Mouse (Mus musculus) brown adipose tissue, adult 24 weeks (tissue): ENCODE data around the gene Cntn1. TPM values are rescaled to one million over a fixed set of nuclear protein-coding genes. Genes with fewer than 3 reads are reported as not detected.

Experiments used
- H3K27ac ChIP-seq: fragments of 200-500 bp; replicated peaks from 2 replicates; pipeline ENCODE4 v1.5.1; 2012; ENCODE audit warnings: low read depth, mild to moderate bottlenecking, low read length
- H3K4me1 ChIP-seq: fragments of 200-500 bp; 2 replicates; pipeline ENCODE4 v1.6.1; 2012; ENCODE audit warnings: low read length, mixed read lengths; ENCODE audit not compliant: control insufficient read depth, insufficient read depth, insufficient read length
- H3K4me3 ChIP-seq: fragments of 200-500 bp; 2 replicates; pipeline ENCODE4 v1.5.1; 2012; ENCODE audit warnings: low read depth, mild to moderate bottlenecking, low read length, moderate library complexity; ENCODE audit not compliant: insufficient read depth
- polyA plus RNA-seq: library from polyadenylated mRNA; stranded (reverse); fragments of >200 nt; gene quantifications from 2 replicates; pipeline ENCODE4 v1.2.4, GENCODE M21; 2012; ENCODE audit not compliant: missing spikeins, insufficient read depth, insufficient read length

The Cntn1 gene
- polyA plus RNA-seq, 1 experiment, result not detected

DNA sequence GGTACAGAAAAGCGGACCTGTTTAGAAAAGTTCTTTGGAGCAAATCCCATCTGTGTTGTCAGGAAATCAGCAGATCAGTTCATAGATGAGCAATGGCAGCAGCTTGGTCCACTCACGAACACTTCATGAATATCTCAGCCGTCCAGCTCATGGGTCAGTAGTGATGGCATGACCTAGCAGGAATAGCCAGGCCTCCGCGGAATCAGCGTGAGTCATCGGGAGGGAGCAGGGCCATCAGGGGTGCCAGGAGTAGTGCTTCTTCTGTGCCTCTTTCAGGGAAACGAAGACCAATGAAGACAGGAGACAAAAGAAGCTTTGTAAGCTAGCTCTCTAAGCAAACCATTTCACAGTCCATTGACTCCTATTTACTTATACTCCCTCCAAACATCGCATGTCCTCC, 126.4 kb downstream of the Cntn1 start:
- H3K4me3 ChIP-seq, result no peak overlapping the region
- no peak overlapping the region for H3K27ac ChIP-seq
- no peaks in the 10 kb centered on the region for H3K4me1 ChIP-seq

DNA sequence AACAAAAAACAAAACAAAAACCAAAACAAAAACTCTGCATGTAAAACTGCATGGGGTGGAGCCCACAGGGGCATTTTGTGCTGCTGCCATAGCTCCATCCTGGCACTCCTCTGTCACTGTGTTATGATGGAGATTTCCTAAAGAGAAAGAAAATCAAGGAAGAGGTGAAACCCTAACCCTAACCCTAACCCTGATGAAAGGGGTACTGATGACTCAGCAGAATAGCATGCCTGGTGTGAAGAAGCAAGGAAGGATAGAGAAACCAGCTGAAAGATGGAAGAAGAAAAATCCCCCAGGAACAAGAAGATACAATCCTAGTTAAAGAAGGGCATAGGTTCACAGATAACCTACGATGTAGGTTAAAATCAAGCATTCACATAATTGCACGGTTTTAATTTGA, 134.5 kb downstream of the Cntn1 start:
- H3K27ac ChIP-seq, result no peak overlapping the region
- H3K4me3 ChIP-seq, result no peak overlapping the region

DNA sequence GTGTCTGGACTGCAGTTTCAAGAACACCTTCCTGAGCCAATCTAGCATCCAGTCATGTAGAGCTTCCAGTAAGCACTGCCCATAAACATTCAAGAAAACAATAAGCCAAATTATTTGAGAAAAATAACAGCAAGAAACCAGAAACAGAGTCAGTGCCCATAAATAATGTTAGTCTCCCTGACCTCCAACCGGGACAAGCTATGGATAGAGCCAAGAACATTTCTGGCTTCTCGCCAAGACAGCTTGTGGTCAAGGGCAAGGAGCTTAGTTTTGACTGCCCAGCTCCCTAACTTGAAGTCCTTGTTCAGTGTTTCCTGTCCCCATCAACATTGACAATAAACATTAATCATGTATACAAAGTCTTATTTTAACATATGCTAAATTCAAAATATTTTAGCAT, 139.0 kb downstream of the Cntn1 start:
- H3K4me3 ChIP-seq, result no peak overlapping the region
- no peaks in the 10 kb centered on the region for H3K4me1 ChIP-seq
- H3K27ac ChIP-seq, result no peak overlapping the region

More for the DNA sequence above, 134.5 kb downstream of the Cntn1 start:
- no peaks in the 10 kb centered on the region for H3K4me1 ChIP-seq

DNA sequence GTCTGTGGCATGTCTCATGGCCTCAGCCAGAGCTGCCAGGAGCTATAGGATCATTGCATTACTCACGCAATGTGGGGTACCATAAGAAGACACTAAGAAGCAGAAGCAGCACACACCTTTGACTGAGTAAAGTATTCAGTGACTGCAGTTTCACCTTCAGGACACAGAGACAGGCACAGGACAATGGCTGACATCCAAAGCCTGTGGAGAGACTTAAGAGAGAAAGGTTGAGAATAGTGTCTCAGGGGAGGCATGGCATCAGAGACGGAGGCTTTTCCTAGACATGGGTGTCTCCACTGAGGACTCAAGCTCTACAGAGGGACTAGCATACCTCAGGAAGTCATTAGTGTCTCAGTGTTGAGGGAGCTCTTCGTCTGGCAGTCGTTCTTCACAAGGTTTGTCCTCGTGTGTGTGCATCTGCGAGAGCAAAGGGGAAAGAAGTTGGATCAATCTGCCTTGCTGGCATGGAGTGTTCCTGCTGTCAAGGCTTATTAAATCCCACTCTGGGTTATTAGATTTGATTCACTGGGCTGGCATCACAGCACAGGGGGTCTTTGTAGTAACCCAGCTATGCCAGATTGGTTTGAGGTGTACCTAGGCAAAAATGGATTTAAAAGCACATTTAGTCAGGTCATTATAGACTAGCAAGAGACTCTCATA, 149.5 kb downstream of the Cntn1 start:
- Histone ChIP-seq H3K4me3 (no peak overlapping the region), H3K4me1 (no peaks in the 10 kb centered on the region), H3K27ac (no peak overlapping the region)

DNA sequence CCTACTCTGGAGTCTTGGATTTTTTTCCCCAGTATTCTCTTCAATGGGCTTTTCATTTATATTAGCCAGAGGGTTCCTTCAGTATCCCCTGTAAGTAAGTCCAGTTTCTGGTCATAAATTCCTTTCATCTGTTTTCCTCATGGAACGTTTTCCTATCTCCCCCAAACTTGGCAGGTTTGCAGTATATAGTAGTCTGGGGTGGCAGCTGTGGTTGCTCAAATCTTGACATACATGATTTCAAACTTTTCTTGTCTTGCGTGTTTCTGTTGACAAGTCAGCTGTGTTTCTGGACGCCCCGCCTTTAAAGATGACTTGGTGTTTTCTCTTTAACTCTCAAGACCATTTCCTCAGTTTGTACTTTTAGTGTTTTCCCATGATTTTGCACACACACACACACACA, 155.7 kb downstream of the Cntn1 start:
- H3K27ac ChIP-seq, result no peak overlapping the region
- no peak overlapping the region for H3K4me3 ChIP-seq
- no peaks in the 10 kb centered on the region for H3K4me1 ChIP-seq

DNA sequence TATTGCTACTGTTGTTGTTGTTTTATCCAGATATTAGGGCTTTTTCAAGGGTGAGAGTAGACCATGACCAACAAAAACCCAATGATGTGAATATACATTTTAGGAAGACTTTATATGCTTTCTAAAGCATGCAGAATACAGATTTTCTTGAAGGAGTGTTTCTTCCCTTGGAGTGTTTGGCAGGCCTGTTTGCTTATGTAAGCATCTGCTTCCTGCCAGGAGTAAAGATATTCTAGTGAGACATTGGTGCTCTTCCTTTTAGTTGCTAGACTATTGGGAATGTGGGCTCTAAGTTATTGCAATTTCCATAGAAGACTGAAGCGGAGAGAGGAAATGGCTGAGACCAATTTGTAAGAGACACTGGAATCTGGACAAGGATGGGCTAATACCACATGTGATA, 158.8 kb downstream of the Cntn1 start:
- Histone ChIP-seq H3K27ac (no peak overlapping the region), H3K4me1 (no peaks in the 10 kb centered on the region)

DNA sequence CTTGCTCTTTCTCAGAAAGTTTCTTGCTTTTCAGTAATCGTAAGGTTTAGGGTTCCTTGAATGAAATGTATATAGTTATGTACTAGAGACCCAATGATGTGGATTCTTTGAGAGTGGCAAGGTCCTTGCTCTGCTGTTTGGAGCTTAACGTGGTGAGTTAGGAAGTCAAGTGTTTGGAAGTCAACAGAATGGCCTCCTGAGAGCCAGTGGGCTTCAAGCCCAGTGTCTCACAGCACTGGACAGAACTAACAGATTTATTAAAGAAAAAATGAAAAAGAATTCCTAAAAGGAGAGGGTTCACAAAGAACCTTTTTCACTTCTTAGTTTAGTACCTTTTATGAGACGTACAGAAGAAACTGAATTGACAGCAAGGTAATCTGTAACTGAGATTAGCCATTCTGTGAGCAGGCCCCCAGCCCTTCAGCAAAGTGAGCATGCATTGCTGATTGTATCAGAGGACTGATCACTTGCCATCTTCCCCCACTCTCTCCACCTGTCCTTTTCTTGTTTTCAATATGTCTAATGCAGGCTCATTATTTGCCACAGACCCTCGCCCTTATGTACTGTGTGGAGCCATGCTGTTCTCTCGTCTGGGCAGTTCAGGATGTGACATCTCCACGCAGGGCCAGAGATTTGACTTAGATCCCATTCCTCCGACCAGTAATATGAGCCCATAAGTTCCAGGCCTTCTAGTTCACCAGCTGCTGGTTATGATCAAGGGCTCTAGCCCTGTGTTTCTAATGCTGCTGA, 159.7 kb downstream of the Cntn1 start:
- Histone ChIP-seq H3K4me3 (no peak overlapping the region), H3K27ac (no peak overlapping the region), H3K4me1 (no peaks in the 10 kb centered on the region)

More for the DNA sequence above, 158.8 kb downstream of the Cntn1 start:
- no peak overlapping the region for H3K4me3 ChIP-seq

DNA sequence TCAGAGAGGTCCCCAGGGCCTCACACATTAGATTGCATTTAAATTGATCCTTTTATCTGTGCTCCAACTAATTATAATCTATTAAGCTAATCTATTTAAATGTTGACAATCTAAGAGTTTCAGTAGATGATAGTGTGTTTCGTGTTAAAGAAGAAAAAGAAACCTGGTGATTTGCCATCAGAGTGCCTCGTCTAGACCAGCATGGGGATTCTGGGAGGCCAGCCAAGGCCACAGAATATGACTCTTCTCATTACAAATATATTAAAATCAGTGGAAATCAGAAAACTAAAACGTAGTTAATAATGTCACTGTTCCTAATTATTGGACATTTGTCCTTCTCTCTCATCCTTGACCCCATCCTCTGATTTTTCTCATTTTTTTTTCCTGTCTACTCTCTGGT, 164.9 kb downstream of the Cntn1 start:
- no peak overlapping the region for H3K4me3 ChIP-seq
- H3K27ac ChIP-seq, result no peak overlapping the region
- H3K4me1 ChIP-seq, result no peaks in the 10 kb centered on the region

DNA sequence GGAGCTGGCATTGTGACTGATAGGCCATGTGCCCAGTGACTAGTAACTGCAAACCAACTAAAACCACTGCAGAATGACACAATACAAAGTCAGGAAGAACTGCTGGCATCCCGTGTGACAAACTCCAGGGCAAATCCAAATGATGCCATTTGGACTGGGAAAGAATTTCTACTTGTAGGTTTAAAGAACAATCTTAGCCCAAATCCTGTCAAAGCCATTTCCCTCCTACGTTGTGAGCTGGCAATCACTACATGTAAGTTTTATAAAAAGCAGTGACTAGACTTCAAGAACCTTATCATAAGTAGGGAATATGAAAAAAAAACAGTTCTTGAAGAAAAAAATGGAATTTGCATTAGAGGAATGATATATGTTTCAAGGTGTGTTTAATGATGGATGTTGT, 170.5 kb downstream of the Cntn1 start:
- Histone ChIP-seq H3K4me1 (no peaks in the 10 kb centered on the region), H3K27ac (no peak overlapping the region), H3K4me3 (no peak overlapping the region)

DNA sequence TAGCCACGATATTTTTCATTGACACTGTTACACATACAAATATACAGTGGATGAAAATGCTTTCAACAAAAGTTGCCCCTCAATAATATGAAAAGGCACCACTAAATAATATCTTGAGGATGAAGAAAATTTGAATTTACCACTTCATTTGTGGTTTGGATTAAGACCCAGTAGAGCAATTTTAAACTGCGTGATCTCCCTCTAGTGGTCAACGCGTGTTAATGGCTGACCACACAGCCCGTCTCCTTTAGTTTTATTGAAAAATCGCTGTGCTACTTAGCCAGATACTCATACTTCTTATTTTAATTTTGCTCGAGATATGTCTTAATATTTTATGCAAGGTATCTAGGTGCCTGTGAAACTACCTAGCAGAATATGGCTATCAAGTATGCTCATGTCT, 180.4 kb downstream of the Cntn1 start:
- no peak overlapping the region for H3K27ac ChIP-seq
- no peak overlapping the region for H3K4me3 ChIP-seq
- no peaks in the 10 kb centered on the region for H3K4me1 ChIP-seq

DNA sequence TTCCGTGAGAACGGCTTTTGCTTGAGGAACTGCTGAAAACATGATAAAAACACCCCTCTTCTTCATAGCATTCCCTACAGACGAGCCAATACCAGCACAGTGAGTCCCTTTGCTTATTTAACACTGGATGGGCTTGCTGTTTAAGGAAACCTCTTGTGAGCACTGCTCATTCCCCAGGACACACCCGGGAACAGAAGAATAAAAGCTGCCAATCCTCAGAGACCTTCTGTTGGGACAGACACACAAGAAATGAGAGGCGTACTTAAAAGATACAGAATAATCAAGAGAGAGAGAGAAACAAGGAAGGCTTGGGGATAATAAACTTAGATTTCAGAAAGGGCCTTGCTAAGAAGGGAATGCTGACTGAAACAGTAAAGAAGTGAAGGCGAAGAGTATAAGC, 184.9 kb downstream of the Cntn1 start:
- Histone ChIP-seq H3K4me1 (no peaks in the 10 kb centered on the region), H3K4me3 (no peak overlapping the region), H3K27ac (no peak overlapping the region)

DNA sequence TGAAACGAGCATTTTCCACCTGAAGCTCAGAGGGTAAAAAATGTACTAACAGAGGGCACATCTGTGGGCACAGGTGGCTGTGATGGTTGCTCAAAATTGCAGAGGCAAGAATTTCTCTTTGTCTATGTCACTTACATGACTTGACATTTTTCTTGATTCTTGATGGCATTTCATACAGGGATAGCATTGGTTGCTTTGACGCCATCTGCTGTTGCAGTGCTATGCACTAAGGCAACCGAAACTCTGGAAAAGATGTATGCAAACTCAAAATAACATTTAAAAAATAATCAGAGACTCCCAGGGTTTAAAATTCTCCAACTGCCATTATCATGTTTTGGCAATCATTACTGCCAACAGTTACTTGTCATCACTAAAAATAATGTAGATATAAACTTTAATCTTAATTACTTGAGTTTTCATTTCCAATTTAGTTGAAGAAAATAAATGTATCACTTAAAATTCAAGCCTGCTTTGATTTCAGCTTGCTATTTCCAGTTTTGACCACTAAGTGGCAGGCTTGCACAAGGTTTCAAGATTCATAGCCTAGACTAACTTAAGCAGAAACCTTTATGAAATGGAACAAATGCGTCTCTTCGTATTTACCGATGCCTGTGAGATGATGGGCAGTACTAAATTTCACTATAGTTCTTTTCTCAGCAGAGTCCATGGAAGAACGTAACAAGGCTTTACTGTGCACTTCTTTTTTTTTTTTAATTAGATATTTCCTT, 214.2 kb downstream of the Cntn1 start:
- Histone ChIP-seq H3K27ac (no peak overlapping the region), H3K4me1 (no peaks in the 10 kb centered on the region), H3K4me3 (no peak overlapping the region)

DNA sequence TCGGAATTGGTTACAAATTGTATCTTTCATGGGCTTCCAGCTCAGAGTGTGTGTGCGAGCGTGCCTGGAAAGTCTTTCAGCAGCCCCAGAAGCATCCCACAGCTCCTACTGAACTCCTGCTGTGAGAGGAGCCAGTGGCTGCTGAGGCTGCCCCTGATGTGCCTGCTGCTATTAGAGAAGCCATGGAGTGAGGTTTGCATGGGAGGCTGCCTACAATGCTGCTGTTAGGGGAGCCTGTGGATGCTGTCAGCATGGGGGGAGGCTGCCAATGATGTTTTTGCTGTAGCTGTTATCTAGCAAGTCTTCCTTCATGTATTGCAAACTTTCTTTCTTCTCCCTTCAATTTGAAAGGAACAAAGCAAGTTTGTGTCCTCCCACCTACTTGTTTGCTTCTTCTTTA, 217.4 kb downstream of the Cntn1 start:
- H3K27ac ChIP-seq, result no peak overlapping the region
- no peak overlapping the region for H3K4me3 ChIP-seq
- no peaks in the 10 kb centered on the region for H3K4me1 ChIP-seq

DNA sequence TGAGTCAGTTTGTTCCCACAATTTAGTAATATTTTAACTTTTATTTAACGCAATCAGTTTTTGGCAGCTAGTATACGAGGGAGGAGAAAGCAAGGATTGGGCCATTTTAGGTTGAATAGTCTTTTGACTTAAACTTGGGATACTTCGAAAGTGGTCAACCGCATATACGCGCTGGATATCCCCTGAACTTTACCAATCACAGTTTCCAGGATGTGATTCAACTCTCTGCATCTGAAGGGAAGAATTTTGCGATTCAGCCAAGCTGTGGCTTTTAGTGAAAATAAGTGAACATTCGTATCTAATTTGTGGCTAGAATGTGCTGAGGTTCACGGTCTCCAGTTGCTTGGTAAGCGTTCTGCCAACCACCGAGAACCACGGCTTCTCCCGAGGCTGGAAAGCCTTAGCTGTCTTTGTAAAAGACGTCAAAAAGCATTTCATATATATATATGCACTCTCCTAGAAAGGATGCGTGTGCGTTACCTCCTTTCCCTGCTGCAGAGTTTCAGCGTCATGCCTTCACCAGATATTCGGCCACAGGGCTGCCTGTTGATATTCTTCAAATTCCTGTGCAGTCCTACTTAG, 217.9 kb downstream of the Cntn1 start:
- Histone ChIP-seq H3K4me3 (no peak overlapping the region), H3K4me1 (no peaks in the 10 kb centered on the region), H3K27ac (no peak overlapping the region)

DNA sequence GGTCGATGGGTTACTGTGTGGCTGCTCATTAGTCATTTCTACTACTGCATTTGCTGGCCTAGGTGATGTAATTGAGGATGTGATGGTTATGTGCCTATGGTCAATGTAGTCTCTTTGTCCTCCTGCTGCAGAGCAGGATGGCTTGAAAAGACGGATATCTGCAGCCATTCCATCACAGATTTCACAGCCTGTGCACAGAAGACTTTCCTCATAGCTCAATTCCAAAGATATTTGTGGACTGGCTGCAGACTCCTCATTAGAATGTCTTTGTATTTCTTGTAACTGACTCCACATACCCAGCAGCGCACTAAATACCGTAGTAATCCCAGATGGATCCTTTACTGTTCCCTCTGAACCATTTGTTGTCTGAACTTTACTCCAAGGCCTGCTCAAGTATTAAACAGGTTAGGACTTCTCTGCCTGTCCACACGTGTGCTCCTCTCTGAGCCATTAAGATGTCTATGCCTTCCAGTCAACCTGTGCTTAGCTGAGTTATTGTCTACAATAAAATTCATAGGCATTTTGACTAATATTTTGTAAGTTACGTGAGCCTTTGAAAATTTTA, 220.9 kb downstream of the Cntn1 start:
- no peaks in the 10 kb centered on the region for H3K4me1 ChIP-seq

More for the DNA sequence above, 220.9 kb downstream of the Cntn1 start:
- Histone ChIP-seq H3K4me3 (no peak overlapping the region), H3K27ac (no peak overlapping the region)
